Mouse (Mus musculus): Measurements from ENCODE around the gene Abcd3. TPM values are rescaled to one million over a fixed set of nuclear protein-coding genes. Genes with fewer than 3 reads are reported as not detected.
A peak's percentile ranks its signal among the peaks of the same experiment; 100 is the strongest.

Abcd3 gene
- polyA plus RNA-seq, 1 experiment from 2014 or later, result 42.8 TPM

GRCm38 (mm10) chr3:121723968-121724524, 91.1 kb downstream of the Abcd3 start:
- WGBS, result 6% methylated on average over 20 of the region's 20 CpGs
- peaks cover 41% of the 10 kb centered on the region for H3K27me3 ChIP-seq (ENCODE audit: low read depth, poor library complexity, severe bottlenecking)
- no peaks in the 10 kb centered on the region for H3K9me3 ChIP-seq (replicated peaks)
- peak overlapping the region; percentile 63 for H3K4me3 ChIP-seq
- peaks cover 25% of the 10 kb centered on the region for H3K4me1 ChIP-seq
- peak; percentile 48 for DNase-seq (ENCODE audit: low spot score)
- H3K27ac ChIP-seq, result peak overlapping the region; percentile 80
- no peaks in the 10 kb centered on the region for H3K36me3 ChIP-seq

- Histone ChIP-seq H3K27me3 (ENCODE audit: low read depth, poor library complexity, severe bottlenecking) (peaks cover 41% of the 10 kb centered on the region), H3K36me3 (no peaks in the 10 kb centered on the region), H3K4me3 (peak within 1 kb of the TSS; percentile 63), H3K9me3 (replicated peaks) (no peaks in the 10 kb centered on the region), H3K27ac (peak within 1 kb of the TSS; percentile 80), H3K4me1 (peaks cover 33% of the 10 kb centered on the region)
- under 1% methylated on average over 65 of the region's 73 CpGs for WGBS
- peak; percentile 90 for DNase-seq (ENCODE audit: low spot score)
Measured at GRCm38 (mm10) chr3:121722971-121723844, 91.9 kb downstream of the Abcd3 start, which contains the start of gene F3. Gene F3, plus strand, starts transcription at chr3:121723537.

- WGBS, result 69% methylated on average over 7 of the region's 7 CpGs
Measured at GRCm38 (mm10) chr3:121721691-121722070, 93.4 kb downstream of the Abcd3 start.

GRCm38 (mm10) chr3:121720801-121721690, 94.1 kb downstream of the Abcd3 start:
- 48% methylated on average over 14 of the region's 14 CpGs for WGBS
- Histone ChIP-seq H3K4me3 (no peak overlapping the region), H3K36me3 (no peaks in the 10 kb centered on the region), H3K27me3 (ENCODE audit: low read depth, poor library complexity, severe bottlenecking) (peaks cover 41% of the 10 kb centered on the region), H3K27ac (no peak overlapping the region), H3K4me1 (peaks cover 33% of the 10 kb centered on the region), H3K9me3 (replicated peaks) (no peaks in the 10 kb centered on the region)
- DNase-seq (ENCODE audit: low spot score), result no peak

More at GRCm38 (mm10) chr3:121721691-121722070, 93.4 kb downstream of the Abcd3 start:
- Histone ChIP-seq H3K4me3 (no peak overlapping the region), H3K36me3 (no peaks in the 10 kb centered on the region), H3K4me1 (peaks cover 33% of the 10 kb centered on the region), H3K27me3 (ENCODE audit: low read depth, poor library complexity, severe bottlenecking) (peaks cover 41% of the 10 kb centered on the region), H3K27ac (no peak overlapping the region), H3K9me3 (replicated peaks) (no peaks in the 10 kb centered on the region)
- no peak for DNase-seq (ENCODE audit: low spot score)

GRCm38 (mm10) chr3:121719701-121720100, 95.4 kb downstream of the Abcd3 start:
- Histone ChIP-seq H3K27me3 (ENCODE audit: low read depth, poor library complexity, severe bottlenecking) (peaks cover 30% of the 10 kb centered on the region), H3K4me3 (no peak overlapping the region), H3K36me3 (no peaks in the 10 kb centered on the region), H3K9me3 (replicated peaks) (no peaks in the 10 kb centered on the region), H3K27ac (no peak overlapping the region), H3K4me1 (peaks cover 33% of the 10 kb centered on the region)
- no peak for DNase-seq (ENCODE audit: low spot score)
- WGBS, result 88% methylated on average over 3 of the region's 3 CpGs

- Histone ChIP-seq H3K4me3 (no peak overlapping the region), H3K27me3 (ENCODE audit: low read depth, poor library complexity, severe bottlenecking) (peaks cover 20% of the 10 kb centered on the region), H3K9me3 (replicated peaks) (no peaks in the 10 kb centered on the region), H3K27ac (no peak overlapping the region), H3K36me3 (no peaks in the 10 kb centered on the region), H3K4me1 (peaks cover 22% of the 10 kb centered on the region)
- DNase-seq (ENCODE audit: low spot score), result no peak
- 65% methylated on average over 8 of the region's 8 CpGs for WGBS
Measured at GRCm38 (mm10) chr3:121718679-121719078, 96.4 kb downstream of the Abcd3 start.

GRCm38 (mm10) chr3:121716480-121716879, 98.6 kb downstream of the Abcd3 start:
- H3K4me3 ChIP-seq, result no peak overlapping the region
- no peak for DNase-seq (ENCODE audit: low spot score)
- no peaks in the 10 kb centered on the region for H3K36me3 ChIP-seq
- H3K27me3 ChIP-seq (ENCODE audit: low read depth, poor library complexity, severe bottlenecking), result peaks cover 6% of the 10 kb centered on the region
- H3K9me3 ChIP-seq (replicated peaks), result no peaks in the 10 kb centered on the region
- peaks cover 20% of the 10 kb centered on the region for H3K4me1 ChIP-seq
- H3K27ac ChIP-seq, result no peak overlapping the region
- 89% methylated on average over 5 of the region's 5 CpGs for whole genome bisulfite sequencing

GRCm38 (mm10) chr3:121715741-121716459, 99.2 kb downstream of the Abcd3 start:
- Histone ChIP-seq H3K36me3 (no peaks in the 10 kb centered on the region), H3K27ac (no peak overlapping the region), H3K4me3 (no peak overlapping the region), H3K9me3 (replicated peaks) (no peaks in the 10 kb centered on the region), H3K4me1 (peaks cover 16% of the 10 kb centered on the region), H3K27me3 (ENCODE audit: low read depth, poor library complexity, severe bottlenecking) (peaks cover under 1% of the 10 kb centered on the region; the same call in 1 of the 2 replicates)
- DNase-seq (ENCODE audit: low spot score), result no peak
- WGBS, result 69% methylated on average over 6 of the region's 6 CpGs

- DNase-seq (ENCODE audit: low spot score), result no peak
- H3K27me3 ChIP-seq (ENCODE audit: low read depth, poor library complexity, severe bottlenecking), result no peaks in the 10 kb centered on the region
- no peaks in the 10 kb centered on the region for H3K36me3 ChIP-seq
- H3K4me1 ChIP-seq, result peaks cover 16% of the 10 kb centered on the region
- H3K9me3 ChIP-seq (replicated peaks), result no peaks in the 10 kb centered on the region
- no peak overlapping the region for H3K27ac ChIP-seq
- no peak overlapping the region for H3K4me3 ChIP-seq
Measured at GRCm38 (mm10) chr3:121715336-121715735, 99.8 kb downstream of the Abcd3 start.

- 84% methylated on average over 2 of the region's 2 CpGs for WGBS
- no peak for DNase-seq (ENCODE audit: low spot score)
- H3K9me3 ChIP-seq (replicated peaks), result no peaks in the 10 kb centered on the region
Measured at GRCm38 (mm10) chr3:121714461-121714860, 100.6 kb downstream of the Abcd3 start.

GRCm38 (mm10) chr3:121713816-121714215, 101.3 kb downstream of the Abcd3 start:
- H3K9me3 ChIP-seq (replicated peaks), result no peaks in the 10 kb centered on the region
- H3K27ac ChIP-seq, result no peak overlapping the region
- H3K4me3 ChIP-seq, result no peak overlapping the region
- WGBS, result 83% methylated on average over 8 of the region's 8 CpGs
- no peaks in the 10 kb centered on the region for H3K36me3 ChIP-seq
- peaks cover 13% of the 10 kb centered on the region for H3K4me1 ChIP-seq
- H3K27me3 ChIP-seq (ENCODE audit: low read depth, poor library complexity, severe bottlenecking), result no peaks in the 10 kb centered on the region
- no peak for DNase-seq (ENCODE audit: low spot score)

More at GRCm38 (mm10) chr3:121714461-121714860, 100.6 kb downstream of the Abcd3 start:
- Histone ChIP-seq H3K27ac (no peak overlapping the region), H3K36me3 (no peaks in the 10 kb centered on the region), H3K4me1 (peaks cover 16% of the 10 kb centered on the region), H3K27me3 (ENCODE audit: low read depth, poor library complexity, severe bottlenecking) (no peaks in the 10 kb centered on the region), H3K4me3 (no peak overlapping the region)

GRCm38 (mm10) chr3:121713151-121713701, 101.9 kb downstream of the Abcd3 start:
- 0 out of 2 replicates have a peak, but pooled peaks cover 7% of the 10 kb centered on the region for H3K4me1 ChIP-seq
- no peak overlapping the region for H3K27ac ChIP-seq
- no peak for DNase-seq (ENCODE audit: low spot score)
- H3K27me3 ChIP-seq (ENCODE audit: low read depth, poor library complexity, severe bottlenecking), result no peaks in the 10 kb centered on the region
- H3K4me3 ChIP-seq, result no peak overlapping the region
- H3K9me3 ChIP-seq (replicated peaks), result no peaks in the 10 kb centered on the region
- H3K36me3 ChIP-seq, result no peaks in the 10 kb centered on the region
- WGBS, result 69% methylated on average over 17 of the region's 17 CpGs

All from limb, embryonic 10.5 days (tissue).